Mouse (Mus musculus) adrenal gland, postnatal 25 days (tissue): ENCODE data around the gene Ifitm7. TPM values are rescaled to one million over a fixed set of nuclear protein-coding genes. Genes with fewer than 3 reads are reported as not detected.
A peak's percentile ranks its signal among the peaks of the same experiment; 100 is the strongest.
"Not testable (repeated sequence)": the region's sequence is repeated elsewhere in the genome, so short reads cannot be mapped to it uniquely, and the experiment has no call there.

ENCODE experiments used
- DNase-seq: peaks from one replicate; pipeline ENCODE4 v3.0.0; 2021; ENCODE audit warnings: mixed read lengths
- total RNA-seq: library from RNA; stranded (reverse); gene quantifications from 2 replicates; pipeline ENCODE4 v1.2.3, GENCODE M21; 2021

The Ifitm7 gene
- total RNA-seq, 1 experiment from 2014 or later, result 0.94 TPM

DNA sequence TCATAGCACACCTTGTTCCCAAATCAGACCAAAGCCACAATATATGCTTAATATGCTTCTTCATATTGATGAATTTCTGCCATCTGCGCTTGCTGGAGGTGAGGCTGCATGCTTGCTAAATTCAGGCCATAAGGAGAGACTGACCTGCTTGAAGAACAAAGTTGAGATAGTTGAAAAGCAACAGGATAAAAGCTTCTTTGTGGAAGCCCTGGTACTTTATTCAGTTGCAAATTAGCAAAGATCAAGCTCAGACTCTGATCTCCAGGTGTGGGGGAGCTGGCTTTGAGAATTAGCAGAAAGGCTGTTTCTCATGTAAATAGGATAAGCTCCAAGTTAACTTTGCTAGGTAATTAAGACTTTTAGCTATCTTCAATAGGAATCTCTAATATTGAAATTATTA, 9.7 kb downstream of the Ifitm7 start:
- DNase-seq, result not testable (repeated sequence)

DNA sequence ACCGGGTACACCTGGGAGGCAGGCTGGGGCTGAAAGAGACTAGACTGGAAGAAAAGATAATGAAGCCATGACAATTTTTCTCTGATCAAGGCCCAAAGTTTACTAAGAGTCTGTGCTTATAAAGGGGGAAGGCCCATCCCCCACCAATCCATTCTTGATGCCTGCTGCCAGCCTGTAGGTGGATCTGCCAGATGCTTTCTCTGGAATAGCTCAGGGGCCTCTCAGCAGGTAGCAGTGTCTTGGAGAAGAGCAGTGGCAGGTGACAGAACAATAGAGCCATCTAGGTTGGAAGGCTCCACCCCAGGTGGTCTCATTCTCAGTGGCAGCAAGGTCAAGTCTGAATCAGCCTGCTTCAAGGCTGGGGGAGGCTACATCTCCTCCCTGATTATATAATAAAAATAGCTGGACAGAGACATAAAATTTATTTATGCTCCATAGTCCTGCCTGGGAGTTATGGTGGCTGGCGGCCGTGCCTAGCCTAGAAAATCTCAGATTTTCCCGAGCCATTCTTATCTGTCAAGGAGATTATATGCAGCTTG, 10.3 kb downstream of the Ifitm7 start:
- DNase-seq, result not testable (repeated sequence)

DNA sequence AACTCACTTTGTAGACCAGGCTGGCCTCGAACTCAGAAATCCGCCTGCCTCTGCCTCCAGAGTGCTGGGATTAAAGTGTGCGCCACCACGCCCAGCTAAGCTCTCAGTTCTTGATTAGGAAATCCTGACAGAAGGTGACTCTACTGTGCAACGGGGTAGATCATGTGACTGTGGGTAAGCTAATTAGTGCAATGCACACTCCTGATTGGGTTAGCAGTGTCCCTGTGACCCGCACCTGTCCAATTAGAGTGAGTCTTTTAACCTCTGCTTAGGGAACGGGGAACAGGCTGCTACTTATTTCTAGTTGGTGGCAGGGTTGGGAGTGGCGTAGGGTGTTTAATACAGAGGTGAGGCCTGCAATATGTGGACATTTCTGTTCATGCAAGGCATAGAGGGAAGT, 14.6 kb downstream of the Ifitm7 start:
- DNase-seq, result no peak

DNA sequence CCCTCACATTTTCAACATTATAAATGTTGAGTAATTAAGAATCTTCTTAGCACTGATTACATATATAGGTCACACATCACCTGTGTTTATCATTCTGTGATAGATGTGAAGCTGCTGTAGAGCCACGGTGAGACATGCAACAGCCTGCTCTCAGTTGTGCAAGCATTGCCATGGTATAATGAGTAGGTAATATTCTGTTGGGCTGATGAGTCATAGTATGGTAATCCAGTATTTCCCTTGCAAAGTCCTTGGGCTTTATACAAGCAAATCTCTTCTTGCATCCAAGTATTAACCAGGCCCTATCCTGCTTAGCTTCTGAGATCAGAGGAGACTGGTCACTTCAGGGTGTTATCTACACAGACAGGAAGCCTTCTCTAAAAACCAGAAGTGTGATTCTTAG, 17.6 kb downstream of the Ifitm7 start:
- no peak for DNase-seq

DNA sequence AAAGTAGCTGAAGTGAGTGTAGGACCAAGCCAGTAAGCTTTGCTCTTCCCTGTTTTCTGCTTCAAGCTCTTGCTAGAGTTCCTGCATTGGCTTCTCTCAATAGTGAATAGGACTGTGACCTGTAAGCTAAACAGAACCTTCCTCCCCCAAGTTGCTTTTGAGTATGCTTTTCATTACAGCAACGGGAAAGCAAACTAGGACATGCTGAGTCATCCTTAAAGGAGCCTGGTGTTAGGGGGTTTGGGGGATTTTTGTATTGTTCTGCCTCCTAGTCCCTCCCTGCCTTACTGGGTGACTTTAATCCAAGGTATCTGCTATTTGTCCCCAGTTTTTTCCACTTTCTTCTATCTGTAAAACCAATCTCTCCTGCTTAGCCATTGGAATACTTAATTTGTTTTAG, 24.6 kb downstream of the Ifitm7 start:
- no peak for DNase-seq

DNA sequence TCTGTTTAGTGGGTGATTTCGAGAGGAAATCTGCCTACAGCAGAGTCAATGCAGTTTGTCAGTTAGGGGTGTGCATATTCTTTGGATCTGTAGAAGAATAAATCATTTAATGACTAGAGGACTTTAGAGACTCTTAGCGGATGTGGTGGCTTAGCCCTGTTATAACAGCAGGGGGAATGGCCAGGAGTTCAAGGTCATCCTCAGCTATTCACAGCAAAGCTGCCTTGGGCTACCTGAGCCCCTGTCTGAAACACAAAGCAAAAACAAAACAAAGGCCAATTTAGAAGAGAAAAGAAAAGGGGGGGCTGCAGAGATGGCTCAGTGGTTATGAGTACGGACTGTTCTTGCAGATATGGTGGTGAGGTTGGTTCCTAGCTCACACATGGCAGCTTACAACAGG, 35.4 kb downstream of the Ifitm7 start:
- no peak for DNase-seq

DNA sequence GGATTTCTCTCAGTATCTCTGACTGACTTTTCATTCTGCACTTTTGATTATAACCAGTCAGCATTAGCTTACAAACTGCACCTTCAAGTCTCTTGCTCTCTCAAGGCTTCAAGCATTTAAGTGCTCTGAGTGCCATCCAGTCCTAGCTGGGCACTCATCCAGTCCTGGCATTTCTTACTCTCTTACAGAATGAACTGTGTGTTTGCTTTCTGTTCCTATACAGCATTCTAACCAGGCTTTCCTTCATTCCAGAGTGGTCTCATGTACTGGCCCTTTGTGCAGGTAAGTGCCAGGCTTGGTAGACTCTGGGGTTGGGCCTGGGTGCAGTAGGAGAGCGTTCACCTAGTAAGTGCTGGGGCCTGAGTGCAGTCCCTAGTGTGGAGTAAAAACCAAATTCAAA, 40.4 kb downstream of the Ifitm7 start:
- no peak for DNase-seq

DNA sequence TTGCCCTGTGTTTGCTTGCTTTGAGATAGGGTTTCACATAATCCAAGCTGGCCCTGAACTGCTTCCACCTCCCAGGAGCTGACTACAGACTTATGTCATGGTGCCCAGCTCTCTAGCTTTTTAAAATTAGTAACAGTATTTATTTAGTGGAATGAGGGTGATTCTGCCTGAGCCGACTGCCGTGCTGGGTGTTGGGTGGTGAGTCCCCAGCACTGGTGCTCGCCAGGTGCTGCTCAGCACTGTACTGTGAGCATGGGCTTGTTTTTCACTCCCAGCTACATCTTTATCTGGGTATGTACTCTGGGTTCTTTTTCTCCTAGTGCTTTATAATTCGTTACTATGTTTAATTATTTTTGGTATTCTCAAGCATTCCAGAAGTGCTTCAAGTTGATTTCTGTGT, 41.5 kb downstream of the Ifitm7 start:
- DNase-seq, result no peak

DNA sequence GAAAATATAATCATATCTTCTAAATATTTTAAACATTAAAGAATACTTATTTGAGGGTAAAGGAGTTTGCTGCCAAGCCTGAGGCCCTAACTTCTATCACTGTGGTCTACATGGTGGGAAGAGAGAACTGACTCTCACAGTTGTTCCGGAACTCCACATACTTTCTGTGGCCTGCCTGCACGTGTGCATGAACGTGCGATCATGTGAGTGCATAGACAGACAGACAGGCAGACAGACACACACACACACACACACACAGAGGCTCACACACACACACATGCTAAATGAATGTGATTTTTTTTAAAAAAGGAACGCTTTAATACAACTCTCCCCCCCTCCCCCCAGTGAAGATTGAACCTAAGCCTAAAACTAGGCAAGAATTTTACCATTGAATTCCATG, 41.9 kb downstream of the Ifitm7 start:
- no peak for DNase-seq

DNA sequence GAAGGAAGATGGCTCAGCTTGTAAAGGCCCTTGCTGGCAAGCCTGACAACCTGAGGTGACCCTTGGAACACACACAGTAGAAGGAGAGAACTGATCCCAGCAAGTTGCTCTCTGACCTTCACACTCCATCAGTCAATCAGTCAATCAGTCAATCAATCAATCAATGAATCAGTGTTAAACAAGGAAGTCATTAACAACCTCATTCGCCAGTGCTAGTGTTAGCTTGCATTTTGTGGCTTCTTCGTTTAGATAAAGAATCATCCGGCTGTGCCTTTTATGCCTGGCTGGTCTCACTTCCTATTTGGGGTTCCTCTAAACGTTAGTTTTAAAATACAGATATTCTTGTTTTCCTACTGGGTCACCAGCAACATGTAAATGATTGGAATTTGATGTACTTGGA, 42.5 kb downstream of the Ifitm7 start:
- DNase-seq, result no peak

DNA sequence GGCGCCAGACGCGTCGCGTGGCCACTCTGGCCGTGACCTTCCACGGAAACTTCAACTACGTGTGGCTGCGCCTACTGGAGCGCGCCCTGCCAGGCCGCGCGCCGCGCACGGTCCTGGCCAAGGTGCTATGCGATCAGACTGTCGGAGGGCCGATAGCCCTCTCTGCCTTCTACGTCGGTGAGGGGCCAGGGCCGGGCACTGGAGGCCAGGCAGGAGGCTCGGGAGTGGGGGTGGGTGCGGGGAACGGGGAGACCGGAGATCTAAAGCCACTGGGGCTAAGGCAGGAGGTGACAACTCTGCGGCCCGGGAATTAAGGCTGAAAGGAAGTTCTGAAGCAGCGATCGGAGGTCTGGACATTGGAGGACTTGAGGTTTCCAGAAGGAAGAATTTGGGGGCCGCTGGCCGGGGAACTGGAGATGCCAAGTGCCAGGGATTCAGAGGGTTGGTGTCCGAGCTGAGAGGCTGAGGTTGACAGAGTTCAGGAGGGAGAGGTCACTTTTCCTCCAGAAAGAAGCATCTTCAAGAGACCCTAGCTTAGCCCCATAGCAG, 45.8 kb downstream of the Ifitm7 start:
- no peak for DNase-seq

DNA sequence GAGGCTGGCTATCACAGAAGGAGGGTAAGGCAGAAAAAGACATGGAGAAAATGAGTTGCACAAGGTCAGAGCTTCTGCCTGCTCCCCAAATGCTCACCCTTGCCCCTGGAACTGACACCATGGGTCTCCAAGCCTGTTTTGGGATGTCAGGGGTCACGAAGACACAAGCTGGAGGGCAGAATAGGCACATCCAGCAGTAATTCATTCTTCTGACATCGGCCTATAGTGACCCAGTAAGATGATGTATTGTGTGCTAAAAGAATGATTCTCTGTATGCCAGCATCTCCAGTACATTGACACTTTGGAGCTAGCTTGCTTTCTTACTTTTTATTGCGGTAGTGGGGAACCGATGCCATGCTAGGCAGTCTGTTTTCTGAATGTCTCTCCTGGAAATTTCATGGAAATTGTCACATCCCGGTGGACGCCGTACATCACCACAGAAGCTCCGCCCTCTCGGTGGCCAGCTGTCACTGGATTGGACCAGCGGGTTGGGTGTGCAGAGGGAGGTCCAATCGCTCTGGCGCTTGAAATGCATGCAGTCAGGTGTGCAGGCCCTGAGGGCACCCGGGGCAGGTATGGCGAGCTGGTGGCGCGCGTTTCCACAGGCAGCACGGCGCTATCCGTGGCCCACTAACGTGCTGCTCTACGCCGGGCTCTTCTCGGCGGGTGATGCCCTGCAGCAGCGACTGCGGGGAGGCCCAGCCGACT, 46.4 kb downstream of the Ifitm7 start:
- peak; percentile 68 for DNase-seq

Other genes with a start within 250 kb of the Ifitm7 start
- 48.6 and 50.0 TPM in 2 replicates for gene Rrn3, start 206.2 kb downstream of the Ifitm7 start, total RNA-seq
- gene Ntan1, start 168.0 kb downstream of the Ifitm7 start, total RNA-seq, result 49.6 TPM in 2 replicates
- gene Pdxdc1, start 83.8 kb downstream of the Ifitm7 start, total RNA-seq, result 84.2 and 86.3 TPM in 2 replicates
- gene Mpv17l, start 83.7 kb downstream of the Ifitm7 start, total RNA-seq, result 6.8 and 13.1 TPM in 2 replicates
- gene 2900011O08Rik, start 284 bp downstream of the Ifitm7 start, total RNA-seq, result 1.5 and 1.9 TPM in 2 replicates
- 46.0 and 51.3 TPM in 2 replicates for gene Nde1, start 176.4 kb upstream of the Ifitm7 start, total RNA-seq
- 150 and 155 TPM in 2 replicates for gene Marf1, start 176.5 kb upstream of the Ifitm7 start, total RNA-seq